Mouse (Mus musculus) ES-E14 (cell line): Measurements from ENCODE around the gene Tmem62.

ENCODE experiments used
- CHD2 ChIP-seq: IDR thresholded peaks from 2 replicates; pipeline ENCODE4 v1.6.1; 2014; ENCODE audit warnings: mild to moderate bottlenecking, low read depth, low read length, inconsistent platforms
- HCFC1 ChIP-seq: IDR thresholded peaks from 2 replicates; pipeline ENCODE4 v1.6.1; 2012; ENCODE audit warnings: low read length, inconsistent platforms, borderline replicate concordance; ENCODE audit not compliant: insufficient read depth
- ZC3H11A ChIP-seq: IDR thresholded peaks from 2 replicates; pipeline ENCODE4 v1.6.1; 2012; ENCODE audit warnings: low read depth, mild to moderate bottlenecking, inconsistent platforms, low read length, borderline replicate concordance

GRCm38 (mm10) chr2:121012676-121013075 lies 35.9 kb downstream of the Tmem62 start:
- TF ChIP-seq HCFC1 (no peak), CHD2 (no peak), ZC3H11A (no peak)
